Mouse (Mus musculus) spleen, postnatal 10 days (tissue): ENCODE measurements around the gene Med17.
"Not testable (repeated sequence)": the region's sequence is repeated elsewhere in the genome, so short reads cannot be mapped to it uniquely, and the experiment has no call there.

ENCODE experiments used
- DNase-seq, 2 experiments: peaks; one replicate each; pipeline ENCODE4 v3.0.0; 2021 to 2022; ENCODE audit warnings: low spot score in 2 of 2

Med17 gene

DNA sequence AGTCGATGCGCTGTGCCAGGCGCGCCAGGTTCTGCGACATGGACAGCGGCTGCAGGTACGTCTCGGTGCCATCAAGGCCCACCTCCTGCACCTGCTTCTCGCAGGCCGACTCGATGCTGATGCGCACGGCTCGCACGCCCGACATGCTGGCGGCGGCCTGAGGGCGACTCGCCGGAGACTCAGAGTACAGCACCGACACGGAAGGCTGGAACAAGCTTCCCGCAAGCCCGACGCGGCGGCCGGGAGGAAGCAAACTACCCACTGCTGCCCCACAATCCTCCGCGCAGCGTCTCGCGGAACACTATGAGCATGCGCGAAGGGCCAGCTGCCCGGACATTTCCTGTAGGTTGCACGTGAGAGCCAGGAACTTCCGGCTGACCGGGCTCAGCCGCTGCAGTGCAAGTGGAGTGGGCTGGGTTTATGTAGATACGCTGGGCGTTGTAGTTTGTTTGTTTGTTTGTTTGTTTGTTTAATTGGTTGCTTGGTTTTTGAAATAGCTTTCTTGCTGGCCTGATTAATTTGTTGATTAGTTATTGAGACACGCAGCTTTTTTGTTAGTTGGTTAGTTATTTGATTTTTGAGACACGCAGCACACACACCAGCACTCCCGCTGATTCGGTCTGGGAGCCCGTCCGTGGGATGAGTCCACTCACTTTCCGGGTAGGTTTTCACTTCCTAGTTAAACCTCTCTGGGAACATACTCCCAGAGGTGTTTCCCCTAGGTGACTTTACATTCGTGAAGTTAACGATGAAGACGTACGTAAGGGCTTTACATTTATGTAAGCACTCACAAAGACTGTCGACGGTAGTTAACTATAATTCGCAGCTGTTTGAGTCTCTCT, at the start of gene Med17:
Med17 (minus strand) TSS at position 283 of the 842 bp plus-strand sequence.
- DNase-seq = peak; percentile 85 to 92

DNA sequence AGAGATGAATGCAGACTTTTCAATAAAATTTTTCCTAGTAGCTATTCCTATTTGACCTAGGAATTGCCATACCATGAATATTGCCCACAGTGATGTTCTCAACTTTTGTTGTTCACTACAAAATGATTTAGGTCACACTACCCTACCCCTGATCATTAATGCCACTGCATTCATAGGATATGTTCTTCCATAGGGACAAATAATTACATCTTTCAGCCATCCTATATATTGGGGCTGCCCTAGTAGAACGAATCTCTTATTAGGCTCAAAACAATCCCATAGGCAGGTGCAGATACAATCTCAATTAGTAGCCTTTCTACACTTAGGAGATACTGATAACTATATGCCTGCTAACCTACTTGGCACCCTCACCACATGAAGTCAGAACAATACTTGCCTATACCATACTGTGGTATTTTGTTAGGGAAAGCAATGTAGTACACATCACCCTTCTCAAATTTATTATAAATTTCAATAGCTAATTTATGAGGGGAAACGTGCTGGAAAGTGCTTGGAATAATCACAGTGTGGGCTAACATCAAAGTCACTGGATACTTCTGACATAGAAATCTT, 38.5 kb upstream of the Med17 start:
- no peak for DNase-seq

DNA sequence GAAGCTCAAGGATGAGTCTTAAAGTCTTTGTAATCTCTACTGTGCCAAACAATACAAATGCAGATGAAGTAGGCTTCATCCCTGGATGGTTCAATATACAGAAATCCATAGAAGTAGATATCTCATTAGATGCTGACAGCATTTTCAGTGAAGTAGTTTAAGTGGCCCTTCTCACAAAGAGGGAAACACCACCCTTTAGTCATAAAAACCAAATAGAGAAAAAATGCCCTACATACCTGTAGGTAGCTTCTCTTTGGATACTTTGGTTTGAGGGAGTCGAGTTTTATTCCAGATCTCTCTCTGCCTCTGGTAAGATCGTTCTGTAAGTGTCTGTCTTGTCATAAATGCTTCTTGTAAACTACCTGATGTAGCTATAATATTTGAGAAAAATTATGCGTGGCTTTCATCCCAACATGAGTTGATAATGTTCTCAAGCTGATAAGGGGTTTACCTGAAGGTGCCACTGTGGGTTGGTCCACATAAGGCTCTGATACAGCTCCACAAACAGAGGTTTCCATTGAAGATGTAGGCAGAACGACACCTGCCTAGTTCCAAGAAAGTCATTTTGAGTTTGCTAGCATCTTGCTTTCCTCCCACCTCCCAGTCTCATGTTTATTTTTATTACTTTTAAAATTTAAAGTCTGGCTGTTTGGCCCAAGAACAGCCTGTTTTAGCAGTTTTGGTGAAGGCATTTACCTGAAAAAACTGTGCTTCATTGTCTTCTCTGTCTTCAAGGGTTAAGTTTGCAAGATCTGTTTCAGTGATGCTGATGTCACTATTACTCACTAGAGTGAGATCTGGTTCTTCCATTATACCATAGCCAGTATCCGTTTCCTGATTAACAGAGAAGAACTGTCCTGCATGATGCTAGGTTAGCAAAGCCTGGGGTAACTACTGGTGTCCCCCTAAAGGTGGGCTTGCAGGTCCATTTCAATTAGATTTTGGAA, 37.8 kb upstream of the Med17 start:
- DNase-seq = no peak

DNA sequence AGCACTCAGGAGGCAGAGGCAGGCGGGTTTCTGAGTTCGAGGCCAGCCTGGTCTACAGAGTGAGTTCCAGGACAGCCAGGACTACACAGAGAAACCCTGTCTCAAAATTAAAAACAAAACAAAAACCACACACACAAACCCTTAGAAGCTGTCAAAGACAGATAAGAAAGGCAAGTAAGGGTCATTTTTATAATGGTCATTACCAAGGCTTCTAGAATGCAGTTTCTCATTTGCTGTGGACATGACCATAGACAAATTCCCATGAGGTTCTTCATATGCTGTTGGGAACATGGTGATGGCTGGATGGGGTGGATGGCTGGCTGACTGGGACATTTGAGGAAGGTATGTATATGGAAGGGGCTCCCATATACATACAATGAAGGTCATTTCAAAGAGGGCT, 36.6 kb upstream of the Med17 start:
- not testable (repeated sequence) for DNase-seq

DNA sequence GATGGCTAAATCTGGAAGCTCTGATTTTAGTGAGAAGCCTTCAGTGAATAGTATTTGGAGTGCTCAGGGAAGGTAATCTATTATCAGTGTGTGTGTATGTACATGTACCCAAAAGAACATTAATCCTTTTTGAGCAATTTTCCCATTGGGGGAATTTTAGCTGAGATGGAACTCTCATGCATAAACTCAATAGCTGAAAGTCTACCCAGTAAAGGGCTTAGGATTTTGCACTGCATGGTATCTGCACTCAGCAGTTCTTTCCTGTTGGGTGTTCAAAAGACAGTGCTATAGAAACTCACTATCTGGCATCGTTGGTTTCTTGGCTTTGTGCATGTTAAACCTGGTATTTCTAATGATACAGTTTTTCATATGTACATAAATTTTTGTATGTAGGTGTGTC, 34.9 kb upstream of the Med17 start:
- no peak for DNase-seq

DNA sequence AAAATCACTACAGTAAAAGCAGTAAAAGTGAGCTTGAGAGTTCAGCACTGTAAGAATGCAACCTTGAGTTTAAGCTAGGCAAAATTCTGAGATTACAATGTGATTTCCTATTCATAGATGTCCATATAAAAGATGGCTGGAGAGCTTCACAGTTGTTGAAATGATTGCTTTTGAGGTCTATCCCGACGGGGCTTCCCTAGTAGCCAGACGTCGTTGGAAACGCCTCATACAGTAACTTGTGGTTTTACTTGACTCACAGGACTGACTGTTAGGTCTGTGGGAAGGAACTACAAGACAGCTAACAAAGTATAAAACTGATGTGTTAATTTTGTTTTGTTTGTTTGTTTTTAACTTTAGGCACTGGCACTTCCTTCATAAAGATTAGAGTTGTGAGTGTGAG, 33.9 kb upstream of the Med17 start:
- DNase-seq = no peak

DNA sequence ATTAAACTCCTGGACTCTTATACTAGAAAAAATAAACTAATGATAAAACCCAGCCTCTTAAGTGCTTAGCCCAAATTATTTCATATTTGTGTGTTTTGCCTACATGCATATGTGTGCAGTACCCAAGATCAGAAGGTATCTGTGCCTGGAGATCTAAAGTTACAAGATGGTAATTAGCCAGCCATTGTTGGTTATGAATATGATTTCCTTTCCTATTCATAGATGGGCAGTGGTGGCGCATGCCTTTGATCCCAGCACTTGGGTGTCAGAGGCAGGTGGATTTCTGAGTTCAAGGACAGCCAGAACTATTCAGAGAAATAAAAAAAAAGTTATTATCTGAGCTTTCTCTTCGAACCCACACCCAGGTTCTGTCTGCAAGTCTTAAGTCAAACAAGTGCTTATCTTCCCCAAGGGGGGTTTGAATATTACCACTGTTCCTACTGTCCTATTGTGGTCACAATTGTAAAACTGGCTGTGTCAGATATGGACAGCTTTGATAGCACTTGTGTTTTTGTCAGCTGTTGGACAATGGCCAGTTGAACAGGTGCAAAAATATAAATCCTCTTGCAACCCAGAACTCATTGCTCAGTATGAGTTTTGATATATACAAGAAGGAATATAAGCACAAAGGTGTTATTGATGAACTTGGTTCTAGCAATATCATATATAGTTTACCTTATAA, 32.5 kb upstream of the Med17 start:
- no peak for DNase-seq

DNA sequence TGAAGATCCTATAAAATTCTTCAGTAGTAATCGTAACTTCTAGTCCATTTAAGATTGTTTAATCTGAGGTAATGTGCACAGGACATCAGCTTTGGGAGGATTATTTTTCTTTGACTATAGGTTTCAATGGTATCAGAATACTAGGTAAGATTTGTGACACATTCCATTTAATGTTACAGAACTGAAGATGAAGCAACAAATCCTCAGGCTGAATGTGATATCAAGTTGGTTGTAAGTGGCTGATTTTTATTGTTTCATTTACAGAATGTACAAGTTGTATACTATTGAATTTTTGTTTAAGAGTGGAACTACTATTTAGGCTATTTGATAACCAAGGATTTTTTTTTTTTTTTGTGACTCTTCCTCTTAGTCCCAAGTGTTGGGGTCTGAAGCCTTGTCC, 30.4 kb upstream of the Med17 start:
- no peak for DNase-seq

DNA sequence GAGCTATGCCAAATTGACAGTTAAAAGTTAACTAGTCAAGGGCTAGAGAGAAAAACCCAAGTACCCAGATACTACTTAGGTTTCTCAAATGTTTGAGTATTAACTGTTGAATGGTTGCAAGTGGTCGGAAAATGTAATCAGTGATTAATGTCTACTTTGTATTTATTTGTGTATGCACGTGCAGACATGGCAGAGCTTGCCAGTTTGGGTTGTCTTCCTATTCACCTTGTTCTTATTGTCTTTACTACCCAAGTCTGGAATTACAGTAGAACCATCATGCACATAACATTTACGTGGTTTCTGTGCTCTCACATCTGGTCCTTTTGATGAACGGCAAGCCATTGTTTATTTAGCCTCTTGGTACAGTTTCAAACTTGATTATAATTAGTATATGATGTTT, 29.7 kb upstream of the Med17 start:
- DNase-seq = no peak

DNA sequence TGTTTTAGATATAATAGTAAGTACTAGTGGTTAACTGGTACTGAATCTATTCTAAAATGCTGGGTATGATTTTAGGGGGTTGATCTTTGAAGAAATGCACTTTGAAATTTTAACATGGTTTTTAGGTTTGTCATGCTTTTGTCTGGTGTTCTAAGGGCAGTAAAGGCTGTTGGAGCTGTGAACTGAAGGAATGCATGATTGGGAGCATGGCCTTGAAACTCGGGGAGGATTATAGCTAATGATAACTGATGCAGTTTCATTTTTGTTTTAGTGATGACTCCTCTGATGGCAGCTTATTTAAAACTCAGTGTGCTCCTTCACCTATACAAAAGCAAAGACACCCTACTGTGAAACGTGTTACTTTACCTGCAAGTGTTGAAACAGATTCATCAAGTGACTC, 28.5 kb upstream of the Med17 start:
- no peak for DNase-seq

DNA sequence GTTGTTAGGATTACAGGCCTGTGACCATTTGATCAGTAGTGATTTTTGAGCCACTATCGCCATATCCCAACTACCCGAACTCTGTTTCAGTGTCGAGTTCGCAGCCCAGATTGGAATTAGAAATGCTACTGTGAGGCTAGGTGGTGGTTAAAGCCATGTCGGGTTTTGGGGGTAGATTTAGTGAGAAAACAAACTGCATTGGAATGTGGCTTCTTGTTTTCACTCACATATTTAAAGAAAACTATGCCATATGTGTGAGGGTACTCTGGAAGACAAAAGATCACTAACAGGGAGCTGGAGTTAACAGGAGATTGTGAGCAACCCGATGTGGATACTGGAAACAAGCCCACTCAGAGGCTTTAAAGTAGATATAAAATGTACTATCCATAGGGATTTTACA, 27.5 kb upstream of the Med17 start:
- DNase-seq = no peak

DNA sequence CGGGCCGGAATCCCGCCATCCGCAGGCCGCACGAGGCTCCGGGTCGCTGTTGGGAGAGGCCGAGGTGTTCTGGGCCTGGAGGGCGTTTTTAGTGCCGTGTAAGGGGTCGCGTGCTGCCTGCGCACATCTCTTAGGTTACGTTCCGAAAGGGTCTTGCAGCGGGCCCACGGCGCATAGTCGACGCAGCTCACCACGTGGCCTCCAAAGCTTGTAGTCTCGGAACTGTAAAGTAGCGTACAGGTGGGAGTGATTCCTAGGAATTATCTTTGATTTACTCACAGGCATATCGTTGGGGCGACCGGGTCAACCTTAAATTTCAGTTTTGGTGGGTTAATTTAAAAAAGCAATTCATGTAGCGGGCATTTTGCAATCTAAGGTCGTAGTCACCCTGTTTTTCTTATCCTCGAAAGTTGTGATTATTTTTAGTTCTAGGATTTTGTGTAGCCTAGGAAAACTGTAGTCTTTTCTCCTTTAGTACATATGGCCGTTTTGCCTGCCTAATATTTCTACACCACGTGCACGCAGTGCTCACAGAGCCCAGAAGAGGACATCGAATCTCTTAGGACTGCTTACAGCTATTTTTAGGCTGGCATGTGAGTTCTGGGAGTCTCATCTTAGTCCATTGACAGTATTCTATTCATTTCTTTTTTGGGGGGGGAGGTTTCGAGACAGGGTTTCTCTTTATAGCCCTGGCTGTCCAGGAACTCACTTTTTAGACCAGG, 26.8 kb upstream of the Med17 start, which contains the start of gene 4931406C07Rik:
4931406C07Rik (minus strand) TSS at position 51 of the 722 bp plus-strand sequence.
- no peak for DNase-seq

DNA sequence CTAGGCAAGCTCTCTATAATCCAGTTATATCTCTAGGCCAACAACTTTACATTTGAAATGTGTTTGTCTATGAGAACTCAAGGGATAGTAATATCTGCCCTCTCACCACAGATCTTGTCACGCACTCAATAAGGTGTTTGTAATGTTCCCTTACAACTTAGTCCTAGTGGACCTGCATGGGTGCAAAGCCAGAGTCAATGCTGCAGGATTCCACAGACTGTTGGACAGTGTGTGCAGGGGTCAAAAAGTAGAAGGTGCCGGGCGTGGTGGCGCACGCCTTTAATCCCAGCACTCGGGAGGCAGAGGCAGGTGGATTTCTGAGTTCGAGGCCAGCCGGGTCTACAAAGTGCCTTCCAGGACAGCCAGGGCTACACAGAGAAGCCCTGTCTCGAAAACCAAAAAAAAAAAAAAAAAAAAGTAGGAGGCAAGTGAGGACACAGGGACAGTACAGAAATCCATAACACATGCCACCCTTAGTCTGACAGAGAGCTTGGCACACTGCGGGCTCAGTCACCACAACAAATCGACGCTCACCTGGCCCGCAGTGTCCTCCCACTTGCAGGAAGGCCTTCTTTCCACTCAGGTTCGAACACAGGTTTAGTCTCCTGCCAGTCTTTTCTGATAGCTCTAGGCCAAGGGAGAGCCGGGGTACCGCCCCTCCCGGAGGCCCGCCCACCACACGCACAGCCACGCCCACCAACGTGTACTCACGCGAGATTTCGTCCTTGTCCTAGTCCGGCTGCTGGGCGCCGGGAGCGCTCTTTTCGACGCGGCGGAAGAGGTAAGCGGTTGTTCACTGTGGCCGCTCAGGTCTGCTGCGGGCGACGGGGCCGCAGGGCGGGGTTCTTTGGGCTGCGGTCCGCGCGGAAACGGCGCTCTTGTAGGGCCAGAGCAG, 26.0 kb upstream of the Med17 start, which contains the start of gene Taf1d:
Taf1d (plus strand) TSS at position 712 of the 895 bp plus-strand sequence.
- peak; percentile 99 for DNase-seq

DNA sequence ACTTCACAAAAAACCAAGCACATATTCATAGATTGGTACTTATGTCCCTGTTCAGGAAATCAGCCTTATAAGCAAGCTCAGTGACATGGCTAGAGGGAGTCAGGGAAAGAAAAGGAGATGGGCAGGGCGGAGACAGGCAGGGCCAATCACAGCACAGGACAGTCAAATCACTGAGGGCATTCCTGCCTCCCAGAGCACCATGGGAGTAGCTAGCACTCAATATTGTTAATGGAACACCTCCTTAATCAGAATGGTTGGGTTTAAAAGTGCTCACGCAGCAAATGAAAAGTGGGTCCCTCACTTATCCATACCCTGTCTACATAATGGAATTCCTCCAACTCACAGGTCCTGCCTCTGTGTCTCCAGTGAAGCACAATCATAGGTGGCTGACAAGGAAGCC, 23.1 kb upstream of the Med17 start:
- no peak for DNase-seq

DNA sequence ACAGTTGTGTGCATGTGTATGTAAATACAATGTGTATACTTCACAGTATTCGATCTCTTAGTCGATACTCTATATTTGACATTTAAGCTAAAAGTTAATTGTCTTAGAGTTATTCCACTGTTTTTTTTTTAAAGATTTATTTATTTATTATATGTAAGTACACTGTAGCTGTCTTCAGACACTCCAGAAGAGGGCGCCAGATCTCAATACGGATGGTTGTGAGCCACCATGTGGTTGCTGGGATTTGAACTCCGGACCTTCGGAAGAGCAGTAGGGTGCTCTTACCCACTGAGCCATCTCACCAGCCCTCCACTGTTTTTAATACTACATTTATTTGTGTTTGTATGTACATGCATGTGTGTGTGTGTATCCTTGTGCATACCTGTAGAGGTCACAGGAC, 22.3 kb upstream of the Med17 start:
- not testable (repeated sequence) for DNase-seq

DNA sequence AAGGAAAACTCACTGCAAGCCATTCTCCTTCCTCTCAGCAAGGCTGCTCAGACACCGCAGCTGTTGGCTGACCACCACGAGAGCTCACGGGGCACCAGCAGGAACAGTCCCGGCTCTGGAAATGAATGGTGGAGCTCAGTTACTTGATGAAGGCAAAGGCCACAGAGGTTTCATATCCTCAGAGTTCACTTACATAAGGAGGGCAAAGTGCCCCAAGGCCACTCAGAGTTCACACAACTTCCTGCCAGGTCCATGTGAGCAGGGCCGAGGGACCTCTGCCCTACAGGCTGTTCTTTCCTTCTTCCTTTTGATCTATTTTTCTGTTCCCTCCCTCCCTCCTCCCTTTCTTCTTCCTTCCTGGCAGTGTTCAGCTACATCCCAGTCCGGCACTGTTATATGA, 21.7 kb upstream of the Med17 start:
- no peak for DNase-seq

DNA sequence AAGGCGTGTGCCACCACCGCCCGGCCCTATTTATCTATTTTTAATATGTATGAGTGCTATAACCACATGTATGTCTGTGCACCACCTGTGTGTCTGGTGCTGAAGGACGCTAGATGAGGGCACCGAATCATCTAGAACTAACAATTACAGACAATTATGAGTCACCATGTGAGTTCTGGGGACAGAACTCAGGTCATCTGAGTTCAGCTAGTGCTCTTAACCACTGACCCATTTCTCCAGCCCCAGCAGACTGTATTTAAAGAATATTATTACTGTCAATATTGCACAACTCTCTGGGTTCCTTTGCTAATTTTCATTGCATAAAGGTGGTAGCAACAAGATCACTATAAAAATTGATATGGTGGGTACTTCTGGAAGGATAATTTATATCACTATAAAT, 20.3 kb upstream of the Med17 start:
- DNase-seq = no peak

DNA sequence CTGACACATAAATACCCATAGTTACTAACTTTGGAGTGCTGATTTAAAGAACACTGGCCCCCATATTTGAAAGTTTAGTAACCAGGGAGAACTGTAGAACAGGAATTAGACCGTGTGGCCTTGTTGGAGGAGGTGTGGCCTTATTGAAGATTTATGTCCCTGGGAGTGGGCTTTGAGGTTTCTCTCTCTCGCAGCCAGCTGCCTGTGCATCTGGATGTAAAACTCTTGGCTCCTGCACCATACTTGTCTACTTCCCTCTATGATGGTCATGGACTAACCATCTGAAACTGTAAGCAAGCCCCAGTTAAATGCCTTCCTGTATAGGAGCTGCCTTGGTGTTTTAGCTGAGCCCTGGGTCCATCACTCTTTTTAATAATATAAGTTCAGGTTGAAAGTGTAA, 18.7 kb upstream of the Med17 start:
- no peak for DNase-seq

DNA sequence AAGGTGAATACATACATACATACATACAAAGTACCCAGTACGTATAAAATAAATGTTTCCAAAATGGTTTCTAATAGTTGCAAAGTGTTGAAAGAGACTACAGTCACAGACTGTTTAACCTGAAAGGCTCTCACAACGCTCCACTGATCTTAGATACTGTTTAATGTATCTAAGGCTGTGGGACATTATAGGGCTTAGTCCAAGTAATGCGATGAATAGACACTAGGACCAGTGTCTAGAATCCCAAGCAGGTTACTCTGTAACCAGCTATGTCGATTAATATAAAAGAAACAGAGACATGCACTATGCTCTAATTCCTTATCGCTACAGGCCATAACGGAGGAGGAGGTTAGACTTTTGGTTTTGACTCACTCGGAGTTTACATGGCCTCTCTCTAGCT, 17.4 kb upstream of the Med17 start:
- DNase-seq = no peak

DNA sequence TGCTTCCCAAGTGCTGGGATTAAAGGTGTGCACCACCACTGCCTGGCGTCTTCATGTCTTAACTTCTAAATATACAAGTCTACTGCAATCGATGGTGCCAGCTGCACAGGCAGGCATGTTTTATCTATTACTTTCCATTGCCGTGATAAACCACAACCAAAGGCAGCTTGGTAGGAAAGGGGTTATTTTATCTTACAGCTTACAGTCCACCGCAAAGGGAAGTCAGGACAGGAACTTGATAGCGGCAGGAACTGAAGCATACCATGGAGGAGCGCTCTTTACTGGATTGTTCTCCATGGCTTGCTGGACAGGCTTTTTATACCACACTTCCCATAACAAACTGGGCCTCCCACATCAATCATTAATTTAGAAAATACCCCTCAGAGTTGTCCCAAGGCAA, 9.5 kb upstream of the Med17 start:
- DNase-seq = no peak
